Mouse (Mus musculus) limb, embryonic 14.5 days (tissue): ENCODE measurements around the gene Lsamp. TPM values are rescaled to one million over a fixed set of nuclear protein-coding genes. Genes with fewer than 3 reads are reported as not detected.

Experiments
- ATAC-seq: fragments of 200-750 bp; cut with Nextera tagmentation; 2 replicates; pipeline ENCODE4 v1.8.0; 2017; ENCODE audit warnings: low read depth, moderate number of reproducible peaks, moderate TSS enrichment; ENCODE audit not compliant: low FRiP score
- DNase-seq: peaks from one replicate; pipeline ENCODE4 v3.0.0-alpha.2; 2015; ENCODE audit warnings: low spot score
- H3K27ac ChIP-seq: fragments of 300-500 bp; sonication (generic); replicated peaks from 2 replicates; pipeline ENCODE4 v1.5.1; 2014; ENCODE audit warnings: low read depth, mild to moderate bottlenecking, low read length, moderate library complexity, mixed read lengths
- H3K27me3 ChIP-seq: fragments of 300-500 bp; sonication (generic); 2 replicates; pipeline ENCODE4 v1.6.1; 2014; ENCODE audit warnings: low read length, mixed read lengths; ENCODE audit not compliant: control insufficient read depth, insufficient read depth
- H3K36me3 ChIP-seq: fragments of 300-500 bp; sonication (generic); 2 replicates; pipeline ENCODE4 v1.6.1; 2014; ENCODE audit warnings: mild to moderate bottlenecking, low read length, moderate library complexity, mixed read lengths; ENCODE audit not compliant: control insufficient read depth, insufficient read depth
- H3K4me1 ChIP-seq: fragments of 300-500 bp; sonication (generic); 2 replicates; pipeline ENCODE4 v1.6.1; 2014; ENCODE audit warnings: antibody characterized with exemption, low read length, mixed read lengths; ENCODE audit not compliant: control insufficient read depth, insufficient read depth
- H3K4me2 ChIP-seq: fragments of 300-500 bp; sonication (generic); replicated peaks from 2 replicates; pipeline ENCODE4 v1.6.1; 2014; ENCODE audit warnings: low read depth, mild to moderate bottlenecking, low read length, moderate library complexity; ENCODE audit not compliant: severe bottlenecking
- H3K4me3 ChIP-seq: fragments of 300-500 bp; sonication (generic); replicated peaks from 2 replicates; pipeline ENCODE4 v1.5.1; 2014; ENCODE audit warnings: low read length
- H3K9ac ChIP-seq: fragments of 300-500 bp; sonication (generic); 2 replicates; pipeline ENCODE4 v1.6.1; 2014; ENCODE audit warnings: mild to moderate bottlenecking, low read depth, low read length, moderate library complexity; ENCODE audit not compliant: severe bottlenecking
- H3K9me3 ChIP-seq: fragments of 300-500 bp; sonication (generic); 2 replicates; pipeline ENCODE4 v1.6.1; 2016; ENCODE audit warnings: low read length; ENCODE audit not compliant: control insufficient read depth
- POLR2A ChIP-seq: fragments of 200-500 bp; IDR thresholded peaks from 2 replicates; pipeline ENCODE4 v1.8.0; 2012; ENCODE audit warnings: inconsistent platforms, mild to moderate bottlenecking, moderate library complexity, borderline replicate concordance; ENCODE audit not compliant: insufficient read depth, insufficient read length; ENCODE audit errors: extremely low read depth
- WGBS: fragments of 180-500 bp; shearing (Covaris S2); extraction: QIAGEN DNeasy Blood & Tissue Kit; methylation state at CpG from one replicate; pipeline ENCODE4 v1.1.7; 2014; 5-methylcytosine and 5-hydroxymethylcytosine counted together
- polyA plus RNA-seq, 2 experiments: library from polyadenylated mRNA; depleted of rRNA in 1 of 2; stranded (reverse) in 1 of 2; unstranded in 1 of 2; fragments of >200 nt; fragmentation: Nextera tagmentation in 1 of 2; extraction: Ambion mirVana in 1 of 2; gene quantifications; 2 replicates each; pipeline versions ENCODE4 v1.2.1 to v1.2.3; 2012 to 2014

The Lsamp gene
- polyA plus RNA-seq, 2 experiments = 5.3 to 11.8 TPM

- no peaks in the 10 kb centered on the region for H3K9me3 ChIP-seq
- no peak overlapping the region for H3K9ac ChIP-seq
- no peak overlapping the region for H3K4me3 ChIP-seq
- DNase-seq (no peak), ATAC-seq (peak; percentile 6; the same call in 1 of the 2 replicates)
- H3K4me2 ChIP-seq = no peak overlapping the region
- no peak for TF ChIP-seq POLR2A
- H3K27ac ChIP-seq = no peak overlapping the region
- 89% methylated on average over 2 of the region's 2 CpGs for WGBS
- no peaks in the 10 kb centered on the region for H3K36me3 ChIP-seq
- H3K4me1 ChIP-seq = no peaks in the 10 kb centered on the region
- no peaks in the 10 kb centered on the region for H3K27me3 ChIP-seq
Measured at GRCm38 (mm10) chr16:41125051-41125450, 1140.9 kb downstream of the Lsamp start.

- H3K36me3 ChIP-seq = no peaks in the 10 kb centered on the region
- no peak for TF ChIP-seq POLR2A
- H3K27me3 ChIP-seq = no peaks in the 10 kb centered on the region
- H3K27ac ChIP-seq = no peak overlapping the region
- no peaks in the 10 kb centered on the region for H3K9me3 ChIP-seq
- 56% methylated on average over 4 of the region's 4 CpGs for WGBS
- no peak overlapping the region for H3K4me3 ChIP-seq
- no peak overlapping the region for H3K4me2 ChIP-seq
- ATAC-seq (no peak; the same call in 1 of the 2 replicates), DNase-seq (no peak)
- H3K4me1 ChIP-seq = no peaks in the 10 kb centered on the region
- no peak overlapping the region for H3K9ac ChIP-seq
Measured at GRCm38 (mm10) chr16:41131053-41131452, 1146.9 kb downstream of the Lsamp start.

GRCm38 (mm10) chr16:41172839-41173238 lies 1188.7 kb downstream of the Lsamp start:
- Histone ChIP-seq H3K4me2 (no peak overlapping the region), H3K9ac (no peak overlapping the region), H3K27ac (no peak overlapping the region), H3K4me1 (no peaks in the 10 kb centered on the region), H3K4me3 (no peak overlapping the region), H3K36me3 (no peaks in the 10 kb centered on the region), H3K27me3 (no peaks in the 10 kb centered on the region), H3K9me3 (no peaks in the 10 kb centered on the region)
- no peak for ATAC-seq
- DNase-seq = no peak
- 68% methylated on average over 1 of the region's 1 CpGs for WGBS
- no peak for TF ChIP-seq POLR2A

- Histone ChIP-seq H3K27me3 (no peaks in the 10 kb centered on the region), H3K36me3 (no peaks in the 10 kb centered on the region), H3K4me3 (no peak overlapping the region), H3K9ac (no peak overlapping the region), H3K9me3 (no peaks in the 10 kb centered on the region), H3K27ac (no peak overlapping the region), H3K4me1 (no peaks in the 10 kb centered on the region), H3K4me2 (no peak overlapping the region)
- 30% methylated on average over 3 of the region's 3 CpGs for WGBS
- no peak for DNase-seq
- TF ChIP-seq POLR2A = no peak
- ATAC-seq = no peak
Measured at GRCm38 (mm10) chr16:41179557-41179956, 1195.4 kb downstream of the Lsamp start.

GRCm38 (mm10) chr16:41180867-41181266 lies 1196.7 kb downstream of the Lsamp start:
- Histone ChIP-seq H3K27me3 (no peaks in the 10 kb centered on the region), H3K36me3 (no peaks in the 10 kb centered on the region), H3K27ac (no peak overlapping the region), H3K4me3 (no peak overlapping the region), H3K4me2 (no peak overlapping the region), H3K9me3 (no peaks in the 10 kb centered on the region), H3K4me1 (no peaks in the 10 kb centered on the region), H3K9ac (no peak overlapping the region)
- TF ChIP-seq POLR2A = no peak
- ATAC-seq (no peak), DNase-seq (peak; percentile 11)
- 43% methylated on average over 3 of the region's 3 CpGs for WGBS

GRCm38 (mm10) chr16:41210055-41210454 lies 1225.9 kb downstream of the Lsamp start:
- DNase-seq (no peak), ATAC-seq (no peak)
- no peak for TF ChIP-seq POLR2A
- Histone ChIP-seq H3K27me3 (no peaks in the 10 kb centered on the region), H3K36me3 (no peaks in the 10 kb centered on the region), H3K4me1 (peaks cover 4% of the 10 kb centered on the region; the same call in 1 of the 2 replicates), H3K4me2 (no peak overlapping the region), H3K9ac (no peak overlapping the region), H3K27ac (no peak overlapping the region), H3K4me3 (no peak overlapping the region), H3K9me3 (no peaks in the 10 kb centered on the region)
- 59% methylated on average over 5 of the region's 5 CpGs for WGBS
